Mouse (Mus musculus) hindbrain, embryonic 11.5 days (tissue): ENCODE results near the gene Cct5. TPM values are rescaled to one million over a fixed set of nuclear protein-coding genes. Genes with fewer than 3 reads are reported as not detected.

Source experiments
- ATAC-seq: fragments of 200-750 bp; cut with Nextera tagmentation; 2 replicates; pipeline ENCODE4 v1.8.0; 2017; ENCODE audit warnings: mild to moderate bottlenecking, moderate TSS enrichment, moderate library complexity; ENCODE audit not compliant: low FRiP score
- DNase-seq: peaks from one replicate; pipeline ENCODE4 v3.0.0-alpha.2; 2015; ENCODE audit warnings: low spot score
- H3K27ac ChIP-seq: fragments of 300-500 bp; sonication (generic); 2 replicates; pipeline ENCODE4 v1.5.1; 2014; ENCODE audit warnings: mild to moderate bottlenecking, low read depth, low read length
- H3K27me3 ChIP-seq: fragments of 300-500 bp; sonication (generic); 2 replicates; pipeline ENCODE4 v1.6.1; 2014; ENCODE audit warnings: mild to moderate bottlenecking, low read length, moderate library complexity, mixed read lengths; ENCODE audit not compliant: control insufficient read depth, insufficient read depth
- H3K36me3 ChIP-seq: fragments of 300-500 bp; sonication (generic); 2 replicates; pipeline ENCODE4 v1.6.1; 2014; ENCODE audit warnings: mild to moderate bottlenecking, low read length, moderate library complexity, mixed read lengths; ENCODE audit not compliant: control insufficient read depth, insufficient read depth
- H3K4me1 ChIP-seq: fragments of 300-500 bp; sonication (generic); replicated peaks from 2 replicates; pipeline ENCODE4 v1.6.1; 2014; ENCODE audit warnings: low read length, mixed read lengths; ENCODE audit not compliant: control insufficient read depth, insufficient read depth
- H3K4me2 ChIP-seq: fragments of 300-500 bp; sonication (generic); replicated peaks from 2 replicates; pipeline ENCODE4 v1.6.1; 2014; ENCODE audit warnings: mild to moderate bottlenecking, low read depth, low read length
- H3K4me3 ChIP-seq: fragments of 300-500 bp; sonication (generic); 2 replicates; pipeline ENCODE4 v1.5.1; 2014; ENCODE audit warnings: low read depth, low read length
- H3K9ac ChIP-seq: fragments of 300-500 bp; sonication (generic); 2 replicates; pipeline ENCODE4 v1.6.1; 2014; ENCODE audit warnings: low read depth, low read length
- H3K9me3 ChIP-seq: fragments of 300-500 bp; sonication (generic); 2 replicates; pipeline ENCODE4 v1.6.1; 2016; ENCODE audit warnings: low read length; ENCODE audit not compliant: control insufficient read depth
- WGBS: fragments of 180-500 bp; shearing (Covaris S2); extraction: QIAGEN DNeasy Blood & Tissue Kit; methylation state at CpG from one replicate; pipeline ENCODE4 v1.1.7; 2014; 5-methylcytosine and 5-hydroxymethylcytosine counted together
- polyA plus RNA-seq: library from polyadenylated mRNA; unstranded; fragments of >200 nt; fragmentation: Nextera tagmentation; extraction: Ambion mirVana; gene quantifications from 2 replicates; pipeline ENCODE4 v1.2.1, GENCODE M21; 2014

Gene Cct5
- 721 and 746 TPM in 2 replicates for polyA plus RNA-seq

- peak within 1 kb of the TSS; percentile 93 for H3K4me2 ChIP-seq
- H3K9me3 ChIP-seq: no peaks in the 10 kb centered on the region
- peak; percentile 99 for DNase-seq
- H3K4me3 ChIP-seq: peak within 1 kb of the TSS; percentile 95
- H3K27ac ChIP-seq: peak within 1 kb of the TSS; percentile 89
- ATAC-seq: peak; percentile 93
- 0 out of 2 replicates have a peak, but pooled peaks cover 2% of the 10 kb centered on the region for H3K4me1 ChIP-seq
- H3K9ac ChIP-seq: peak within 1 kb of the TSS; percentile 94
- H3K27me3 ChIP-seq: no peaks in the 10 kb centered on the region
- WGBS: under 1% methylated on average over 63 of the region's 63 CpGs
- peaks cover 3% of the 10 kb centered on the region; the same call in 1 of the 2 replicates for H3K36me3 ChIP-seq
These were observed at the start of gene Cct5, which contains the start of gene Fam173b for GRCm38 (mm10) chr15:31601646-31602374. Gene Cct5, minus strand, starts transcription at chr15:31601804. Gene Fam173b, plus strand, starts transcription at chr15:31601852.

- DNase-seq (no peak), ATAC-seq (no peak)
- Histone ChIP-seq H3K9ac (no peak overlapping the region), H3K9me3 (no peaks in the 10 kb centered on the region), H3K4me1 (no peaks in the 10 kb centered on the region), H3K4me2 (no peak overlapping the region), H3K27me3 (no peaks in the 10 kb centered on the region), H3K4me3 (no peak overlapping the region), H3K27ac (no peak overlapping the region), H3K36me3 (no peaks in the 10 kb centered on the region)
- 94% methylated on average over 7 of the region's 7 CpGs for WGBS
These were observed 49.2 kb upstream of the Cct5 start for GRCm38 (mm10) chr15:31650821-31651220.

GRCm38 (mm10) chr15:31649691-31650090 lies 48.1 kb upstream of the Cct5 start:
- no peaks in the 10 kb centered on the region for H3K27me3 ChIP-seq
- no peaks in the 10 kb centered on the region for H3K36me3 ChIP-seq
- no peak overlapping the region for H3K9ac ChIP-seq
- no peak overlapping the region for H3K27ac ChIP-seq
- no peaks in the 10 kb centered on the region for H3K9me3 ChIP-seq
- H3K4me2 ChIP-seq: no peak overlapping the region
- 95% methylated on average over 12 of the region's 12 CpGs for WGBS
- no peaks in the 10 kb centered on the region for H3K4me1 ChIP-seq
- ATAC-seq (no peak), DNase-seq (no peak)
- H3K4me3 ChIP-seq: no peak overlapping the region

- no peak overlapping the region for H3K4me3 ChIP-seq
- ATAC-seq: no peak
- no peaks in the 10 kb centered on the region for H3K9me3 ChIP-seq
- no peak overlapping the region for H3K27ac ChIP-seq
- no peak overlapping the region for H3K9ac ChIP-seq
- H3K27me3 ChIP-seq: no peaks in the 10 kb centered on the region
- H3K36me3 ChIP-seq: no peaks in the 10 kb centered on the region
- H3K4me2 ChIP-seq: no peak overlapping the region
- DNase-seq: no peak
- 83% methylated on average over 8 of the region's 8 CpGs for WGBS
- no peaks in the 10 kb centered on the region for H3K4me1 ChIP-seq
These were observed 46.4 kb upstream of the Cct5 start for GRCm38 (mm10) chr15:31647851-31648569.

- no peak for DNase-seq
- H3K9me3 ChIP-seq: no peaks in the 10 kb centered on the region
- H3K27me3 ChIP-seq: no peaks in the 10 kb centered on the region
- H3K4me3 ChIP-seq: no peak overlapping the region
- no peak overlapping the region for H3K9ac ChIP-seq
- no peaks in the 10 kb centered on the region for H3K36me3 ChIP-seq
- no peak for ATAC-seq
- no peak overlapping the region for H3K4me2 ChIP-seq
- H3K27ac ChIP-seq: no peak overlapping the region
- H3K4me1 ChIP-seq: no peaks in the 10 kb centered on the region
- WGBS: 91% methylated on average over 6 of the region's 6 CpGs
These were observed 45.6 kb upstream of the Cct5 start for GRCm38 (mm10) chr15:31647225-31647624.

- Histone ChIP-seq H3K9ac (no peak overlapping the region), H3K27me3 (no peaks in the 10 kb centered on the region), H3K4me2 (no peak overlapping the region), H3K9me3 (no peaks in the 10 kb centered on the region), H3K4me1 (no peaks in the 10 kb centered on the region), H3K4me3 (no peak overlapping the region), H3K27ac (no peak overlapping the region), H3K36me3 (no peaks in the 10 kb centered on the region)
- no peak for ATAC-seq
- 90% methylated on average over 9 of the region's 9 CpGs for WGBS
- DNase-seq: no peak
These were observed 34.5 kb upstream of the Cct5 start for GRCm38 (mm10) chr15:31636091-31636595.

- 87% methylated on average over 6 of the region's 6 CpGs for WGBS
These were observed 33.0 kb upstream of the Cct5 start for GRCm38 (mm10) chr15:31634582-31634981.

GRCm38 (mm10) chr15:31632478-31632877 lies 30.9 kb upstream of the Cct5 start:
- Histone ChIP-seq H3K9ac (no peak overlapping the region), H3K4me3 (no peak overlapping the region), H3K27ac (no peak overlapping the region), H3K9me3 (no peaks in the 10 kb centered on the region), H3K27me3 (no peaks in the 10 kb centered on the region), H3K36me3 (no peaks in the 10 kb centered on the region), H3K4me2 (no peak overlapping the region), H3K4me1 (no peaks in the 10 kb centered on the region)
- DNase-seq: no peak
- 94% methylated on average over 4 of the region's 4 CpGs for WGBS
- no peak for ATAC-seq

More at GRCm38 (mm10) chr15:31634582-31634981, 33.0 kb upstream of the Cct5 start:
- Histone ChIP-seq H3K4me1 (no peaks in the 10 kb centered on the region), H3K27ac (no peak overlapping the region), H3K9me3 (no peaks in the 10 kb centered on the region), H3K27me3 (no peaks in the 10 kb centered on the region), H3K9ac (no peak overlapping the region), H3K4me3 (no peak overlapping the region), H3K4me2 (no peak overlapping the region), H3K36me3 (no peaks in the 10 kb centered on the region)
- ATAC-seq (no peak), DNase-seq (no peak)
